Mouse (Mus musculus) spleen, postnatal 4 days (tissue): ENCODE data around the gene Gabrr2.

ENCODE experiments used
- DNase-seq, 2 experiments: peaks; one replicate each; pipeline ENCODE4 v3.0.0; 2022; ENCODE audit warnings: low spot score in 2 of 2

Gabrr2 gene

DNA sequence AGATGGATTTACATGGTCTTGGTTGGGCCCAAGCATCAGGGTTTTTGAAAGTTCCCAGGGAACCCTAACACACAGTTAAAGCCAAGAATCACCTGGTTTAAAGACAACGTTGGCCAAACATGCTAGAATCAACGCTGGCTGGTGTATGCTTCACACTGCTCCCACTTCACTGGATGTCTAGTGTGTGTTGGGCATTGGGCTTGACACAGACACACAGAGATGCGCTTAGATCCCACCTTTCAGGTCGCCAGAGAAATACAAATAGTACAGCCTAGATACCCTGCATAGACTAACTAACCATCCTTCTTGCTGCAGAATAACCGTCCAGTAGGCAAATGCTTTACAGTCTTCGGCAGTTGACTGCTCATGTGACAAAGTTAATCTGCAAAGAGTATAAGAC, 7.5 kb downstream of the Gabrr2 start:
- no peak for DNase-seq

DNA sequence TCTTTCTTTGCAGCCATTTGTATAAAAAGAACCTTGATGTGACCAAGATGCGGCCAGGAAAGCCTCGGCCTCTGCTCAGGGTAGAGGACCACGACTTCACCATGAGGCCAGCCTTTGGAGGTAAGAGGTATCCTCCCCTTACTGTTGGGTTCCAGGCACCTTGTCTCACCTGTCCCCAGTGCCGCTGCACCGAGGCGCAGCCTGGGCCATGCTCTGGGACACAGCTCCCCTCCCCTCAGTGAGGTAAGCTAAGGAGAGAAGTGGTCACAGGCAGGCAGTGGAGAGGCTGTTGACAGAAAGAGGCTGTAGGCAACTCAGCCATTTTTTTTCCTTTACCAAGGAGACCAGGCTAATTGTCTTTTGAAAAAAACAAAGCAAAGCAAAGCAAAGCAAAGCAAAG, 8.5 kb downstream of the Gabrr2 start:
- no peak for DNase-seq

DNA sequence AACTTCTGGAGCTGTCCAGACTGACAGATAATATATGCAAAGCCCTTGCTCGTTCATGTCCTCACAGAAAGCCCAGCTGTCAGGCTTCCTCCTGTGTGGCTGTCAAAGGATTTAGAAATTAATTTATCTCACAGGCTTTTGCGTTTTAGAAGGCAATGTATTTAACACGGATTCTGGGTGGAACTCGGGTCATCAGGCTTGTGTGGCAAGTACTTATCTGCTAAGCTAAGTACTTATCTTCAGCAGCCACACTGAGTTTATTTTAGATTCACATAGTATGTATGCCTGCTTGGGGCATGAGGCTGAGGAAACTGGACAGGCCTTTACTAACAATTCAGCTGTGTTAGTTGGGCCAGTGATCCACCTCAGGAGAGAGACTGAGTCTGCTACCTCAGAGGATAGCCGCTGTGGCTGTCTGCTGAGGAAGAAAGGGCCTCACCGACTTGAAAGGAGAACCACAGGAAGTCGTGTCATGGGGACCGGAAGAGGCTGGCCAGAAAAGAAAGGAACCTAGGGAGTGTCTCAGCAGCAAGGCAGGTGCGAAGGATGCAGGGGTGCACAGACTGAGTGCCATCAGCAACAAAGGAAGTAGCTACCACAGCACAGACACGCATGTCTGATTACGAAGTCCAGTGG, 9.8 kb downstream of the Gabrr2 start:
- peak; percentile 54 to 75 for DNase-seq

DNA sequence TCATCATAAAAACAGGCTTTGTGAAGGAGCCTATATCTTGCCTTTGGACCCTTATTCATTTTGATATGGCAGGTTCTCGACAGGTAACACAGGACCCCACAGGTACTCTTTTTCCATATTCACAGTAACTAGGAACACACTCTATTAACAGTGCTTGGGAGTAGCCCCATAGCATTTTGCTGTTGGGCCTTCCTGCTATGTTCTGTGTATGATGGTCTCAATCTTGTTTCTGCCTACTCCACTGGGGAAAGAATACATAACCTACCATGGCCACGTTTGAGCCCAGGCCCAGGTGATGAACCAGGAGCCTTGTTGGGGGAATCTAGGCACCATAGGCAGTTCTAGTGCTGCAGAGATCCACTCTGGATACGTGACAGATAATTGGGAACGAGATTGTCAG, 11.6 kb downstream of the Gabrr2 start:
- no peak for DNase-seq

- no peak for DNase-seq
These were observed 12.1 kb downstream of the Gabrr2 start for GRCm38 (mm10) chr4:33074851-33075250.

GRCm38 (mm10) chr4:33075776-33076524, 13.2 kb downstream of the Gabrr2 start:
- DNase-seq = no peak

- no peak for DNase-seq
These were observed 14.4 kb downstream of the Gabrr2 start for GRCm38 (mm10) chr4:33077161-33077560.

GRCm38 (mm10) chr4:33077724-33078123, 14.9 kb downstream of the Gabrr2 start:
- no peak for DNase-seq

- DNase-seq = no peak
These were observed 15.7 kb downstream of the Gabrr2 start for GRCm38 (mm10) chr4:33078492-33078891.

DNA sequence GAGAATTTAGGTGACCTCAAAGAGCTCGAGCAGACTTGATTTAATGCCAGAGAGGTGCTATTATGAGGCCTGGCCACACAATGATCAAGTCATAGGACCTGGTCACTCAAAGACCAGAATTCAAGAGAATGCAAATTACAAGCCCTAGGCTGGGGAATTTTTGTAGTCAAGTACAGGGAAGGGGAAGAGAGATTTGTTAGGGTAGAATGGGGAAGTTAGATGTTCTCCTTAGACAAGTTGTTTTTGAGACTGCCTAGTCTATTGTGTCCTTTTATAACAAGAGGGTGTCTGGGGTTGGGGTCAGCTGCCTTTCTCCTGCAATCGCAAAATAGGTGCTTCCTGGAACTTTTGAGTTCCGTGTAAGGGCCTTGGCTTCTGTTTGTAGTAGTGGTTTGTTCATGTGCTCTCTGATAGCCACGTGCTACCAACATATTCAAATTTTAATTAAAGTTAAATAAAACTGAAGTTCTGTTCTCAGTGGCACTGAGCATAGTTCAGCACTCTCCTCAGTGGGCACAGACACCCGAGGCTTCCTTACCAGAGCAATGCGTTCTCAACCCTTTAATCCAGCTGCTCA, 36.4 kb downstream of the Gabrr2 start:
- DNase-seq = no peak

DNA sequence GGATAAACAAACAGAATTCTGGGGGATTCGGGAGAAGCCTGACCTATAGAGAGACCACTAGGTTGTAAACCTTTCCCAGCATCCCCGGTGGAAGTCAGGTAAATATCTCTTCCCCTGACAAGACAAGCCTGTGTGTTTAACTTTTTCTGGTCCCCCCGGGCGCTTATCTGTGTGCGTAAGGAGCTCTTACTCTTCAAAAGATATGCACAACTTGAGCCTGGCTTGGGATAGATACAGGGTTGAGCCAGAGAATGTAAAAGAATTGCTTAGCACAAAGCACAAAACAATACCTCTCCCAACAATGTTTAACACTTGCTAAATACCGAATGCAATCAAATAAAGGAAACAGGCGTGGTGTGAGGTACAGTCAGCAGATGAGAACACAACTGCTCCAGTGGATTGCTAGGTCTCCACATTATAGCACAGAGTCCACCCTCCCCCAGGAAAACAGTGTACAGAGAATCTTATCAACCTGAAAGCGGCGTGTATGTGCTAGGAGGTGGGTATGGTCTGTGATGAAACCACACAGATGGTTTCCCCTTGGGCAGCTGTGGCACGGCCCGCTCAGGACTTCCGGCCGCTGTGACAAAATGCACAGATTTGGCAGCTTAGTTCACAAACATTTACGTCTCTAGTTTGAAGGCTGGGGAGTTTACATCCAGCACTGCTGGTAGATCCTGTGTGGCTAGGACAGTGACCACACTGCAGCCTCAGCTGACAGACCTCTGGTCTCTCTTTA, 47.1 kb downstream of the Gabrr2 start:
- peak in 1 of 2 experiments; percentile 58 for DNase-seq

DNA sequence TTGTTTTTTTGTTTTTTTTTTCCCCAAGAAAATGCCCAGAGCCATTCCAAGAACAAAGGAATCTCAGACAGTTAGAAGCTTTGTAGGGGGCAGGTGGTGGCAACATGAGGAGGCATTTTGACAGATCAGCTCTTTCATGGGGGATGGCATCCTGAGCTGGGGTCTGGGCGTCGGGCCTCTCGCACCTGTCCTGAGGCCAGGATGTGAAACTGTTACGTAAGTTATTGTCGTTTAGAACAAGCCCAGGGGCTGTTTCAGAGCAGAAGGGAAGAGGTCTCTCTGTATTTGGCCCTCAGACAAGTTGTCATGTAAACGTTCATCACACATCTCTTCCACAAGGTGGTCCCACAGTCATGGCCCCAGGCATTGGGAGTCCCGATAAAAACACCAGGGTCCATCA, 48.0 kb downstream of the Gabrr2 start:
- peak; percentile 24 to 64 for DNase-seq

GRCm38 (mm10) chr4:33111358-33111757, 48.6 kb downstream of the Gabrr2 start:
- DNase-seq = peak; percentile 21 to 61

DNA sequence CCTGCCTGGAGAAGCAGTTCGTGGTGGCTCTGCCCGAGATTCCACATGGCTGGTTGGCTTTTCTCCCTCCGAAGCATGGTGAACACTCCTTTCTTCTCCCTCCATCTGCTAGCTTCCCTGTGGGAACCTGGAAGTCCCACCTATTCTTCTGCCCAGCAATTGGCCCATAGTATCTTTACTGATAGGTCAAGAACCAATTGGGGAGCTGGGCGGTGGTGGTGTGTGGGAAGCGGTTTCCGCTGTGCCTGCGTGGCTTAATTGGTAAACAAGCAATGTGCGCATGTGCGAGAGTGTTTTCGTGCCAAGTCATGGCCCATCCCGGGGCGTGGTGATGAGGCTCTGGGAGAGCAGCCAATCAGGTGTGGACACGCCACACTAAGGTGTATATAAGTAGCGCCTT, 50.1 kb downstream of the Gabrr2 start:
- DNase-seq = peak in 1 of 2 experiments; percentile 56

- DNase-seq = peak; percentile 73 to 88
These were observed 56.3 kb downstream of the Gabrr2 start for GRCm38 (mm10) chr4:33119118-33119517.

DNA sequence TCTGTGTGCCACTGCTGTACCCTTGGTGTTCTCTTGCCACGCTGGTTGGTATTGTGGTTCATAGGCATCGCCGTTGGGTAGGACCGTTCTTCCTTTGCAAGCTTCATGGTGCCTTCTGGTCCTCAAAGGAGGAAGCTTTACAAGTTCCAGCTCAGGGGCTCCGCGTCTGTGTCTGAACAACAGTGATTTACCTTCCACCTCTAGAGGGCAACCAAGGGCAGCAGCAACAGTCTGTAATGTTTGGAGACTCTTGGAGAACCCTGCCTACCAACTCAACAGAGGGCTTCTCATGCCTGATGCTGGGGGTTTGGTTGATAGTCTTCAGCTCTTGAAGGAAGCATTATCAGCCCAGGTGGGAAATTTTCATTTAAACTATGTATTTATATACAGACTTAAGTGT, 61.7 kb downstream of the Gabrr2 start:
- DNase-seq = peak in 1 of 2 experiments; percentile 25

GRCm38 (mm10) chr4:33125409-33126084, 62.7 kb downstream of the Gabrr2 start:
- no peak for DNase-seq

DNA sequence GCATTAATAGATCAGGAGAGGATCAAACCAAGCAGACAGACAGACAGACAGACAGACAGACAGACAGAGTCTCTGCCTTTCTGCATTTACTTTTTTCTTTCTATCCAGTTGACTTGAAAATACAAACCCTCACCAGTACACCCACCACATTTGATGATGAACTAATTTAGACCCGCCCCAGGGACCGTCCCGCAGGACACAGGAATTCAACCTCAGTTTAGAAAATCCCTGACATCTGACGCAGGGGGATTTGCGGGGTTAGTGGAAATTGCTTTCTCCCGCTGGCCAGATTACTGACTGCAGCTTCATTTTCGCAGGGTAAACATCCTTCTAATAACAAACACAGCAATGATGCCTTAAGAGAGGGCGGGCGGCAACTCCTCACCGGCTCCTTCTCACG, 69.4 kb downstream of the Gabrr2 start, which contains the start of gene Gabrr1:
Gabrr1 (plus strand) TSS at position 301 of the 400 bp plus-strand sequence.
- DNase-seq = no peak
